28 mouse cellular contexts compared by ENCODE assay signal in the genomic region with DNA sequence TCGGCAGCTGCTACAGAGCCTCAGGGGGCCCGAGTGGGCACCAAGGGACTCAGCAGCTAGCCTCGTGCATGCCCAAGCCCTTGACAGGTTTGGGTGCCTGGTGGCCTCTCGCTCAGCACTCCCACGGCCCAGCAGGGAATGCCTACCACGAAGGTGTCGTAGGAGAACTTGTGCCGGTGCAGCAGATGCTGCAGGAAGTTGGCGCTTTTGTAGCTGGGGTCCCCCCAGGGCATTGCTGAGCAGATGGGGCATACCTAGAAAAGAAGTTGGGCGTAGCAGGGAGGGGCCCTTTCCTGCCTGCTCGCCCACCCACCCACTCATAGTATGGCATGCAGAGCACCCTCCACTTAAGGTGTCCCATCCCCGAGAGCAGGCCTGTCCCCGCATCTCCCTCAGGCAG. TPM values are rescaled to one million over a fixed set of nuclear protein-coding genes. Genes with fewer than 3 reads are reported as not detected.
DNase-seq lines count a peak whose midpoint lies in the region; TF ChIP-seq lines count a peak whose summit lies in the region.
"Had no signal": no experiment of that assay in that cellular context is flagged by ENCODE, and none has a peak within 500 bp of the region (broad histone marks: within the 10 kb centered on the region; RNA-seq: fewer than 3 reads in every experiment).

No protein-coding gene starts in this region.

- WGBS in lung, adult 2 months, result 83% methylated on average over 13 of the region's 13 CpGs

- intact Hi-C loops in left cerebral cortex, adult 2 months (cut with DNase I), result no loop called here
- intact Hi-C loops in left cerebral cortex, postnatal 14 days (cut with DNase I), result no loop called here

- H3K27ac ChIP-seq in left cerebral cortex, adult 2 months, result peak overlapping the region; percentile 61
- H3K27ac ChIP-seq: embryonic facial prominence, embryonic 13.5 days; forebrain, embryonic 12.5 days; heart, adult 2 months; heart, embryonic 10.5 days; heart, embryonic 13.5 days; hindbrain, embryonic 14.5 days; hindbrain, postnatal 0 days had no signal

- H3K4me1 ChIP-seq in lung, adult 2 months (ENCODE audit: control insufficient read depth, insufficient read depth, low read length), result peaks cover 7% of the 10 kb centered on the region
- H3K4me1 ChIP-seq: forebrain, embryonic 12.5 days had no signal

- TF ChIP-seq CTCF in left cerebral cortex, adult 2 months (IDR thresholded peaks at IDR 0.05), result no peak
- TF ChIP-seq CTCF in lung, adult 2 months (IDR thresholded peaks at IDR 0.05; ENCODE audit: insufficient read depth, low read length), result no peak

- H3K4me3 ChIP-seq in left cerebral cortex, adult 2 months, result no peak overlapping the region
- H3K4me3 ChIP-seq in lung, adult 2 months (replicated peaks; ENCODE audit: extremely low read depth, low read depth, low read length), result no peak overlapping the region
- H3K4me3 ChIP-seq: embryonic facial prominence, embryonic 13.5 days; erythroblast, embryonic 14.5 days; forebrain, embryonic 12.5 days; heart, adult 2 months; heart, embryonic 10.5 days; heart, embryonic 13.5 days had no signal

- no peak for TF ChIP-seq POLR2A in lung, adult 2 months (IDR thresholded peaks at IDR 0.05; ENCODE audit: borderline replicate concordance, extremely low read depth, low read depth, low read length)

- no peak for DNase-seq in left cerebral cortex, adult 2 months (ENCODE audit: extremely low spot score in 1 of 2, low spot score in 2 of 2)
- DNase-seq in left cerebral cortex, postnatal 14 days (ENCODE audit: low spot score in 2 of 2), result no peak
- DNase-seq in thymus, postnatal 0 days (ENCODE audit: low spot score), result peak; percentile 63
- peak; percentile 69 for DNase-seq in thymus, postnatal 25 days
- no peak for DNase-seq in right cerebral cortex, postnatal 4 days
- no peak for DNase-seq in lung, adult 2 months
- no peak for DNase-seq in ovary, postnatal 14 days (ENCODE audit: low spot score)
- no peak for DNase-seq in spleen, postnatal 10 days (ENCODE audit: low spot score in 2 of 2)
- DNase-seq: adrenal gland, postnatal 10 days; cerebellum, adult 18-20 months; cerebellum, adult 9-11 months; cerebellum, postnatal 25 days; gastrocnemius, postnatal 10 days; gastrocnemius, postnatal 36 days; heart, adult 2 months; heart, postnatal 14 days; heart, postnatal 4 days had no signal

RNA-seq across cellular contexts. Expression of a gene that starts 7.3 kb away (rescaled TPM):
- 1 to 10 TPM; 1.0 to 1.6 TPM for total RNA-seq in left cerebral cortex, adult 2 months (2021)
- total RNA-seq in left cerebral cortex, postnatal 14 days (2021), result not detected
- polyA plus RNA-seq in thymus, postnatal 0 days (2015; fragmentation: Nextera tagmentation; extraction: Ambion mirVana), result 37.5 TPM in 2 replicates
- 1.4 and 1.5 TPM in 2 replicates for polyA plus RNA-seq in lung, adult 2 months (2012; rRNA removed)
- total RNA-seq: common myeloid progenitor, adult 5-6 weeks; granulocyte monocyte progenitor cell, adult 5-6 weeks; hindbrain, postnatal 0 days had no signal
- polyA plus RNA-seq: erythroblast, embryonic 14.5 days; forebrain, embryonic 12.5 days; forebrain, embryonic 16.5 days; hindbrain, embryonic 11.5 days; hindbrain, embryonic 14.5 days; hindbrain, postnatal 0 days had no signal

RNA-seq across cellular contexts. Expression of a gene that starts 8.0 kb away (rescaled TPM):
- total RNA-seq in left cerebral cortex, adult 2 months (2021), result 10 to 100 TPM; 37.6 to 37.9 TPM
- total RNA-seq in left cerebral cortex, postnatal 14 days (2021), result 10 to 100 TPM; 22.4 to 23.2 TPM
- polyA plus RNA-seq in thymus, postnatal 0 days (2015; fragmentation: Nextera tagmentation; extraction: Ambion mirVana), result 98.0 and 108 TPM in 2 replicates
- 83.8 and 93.2 TPM in 2 replicates for polyA plus RNA-seq in lung, adult 2 months (2012; rRNA removed)

RNA-seq across cellular contexts. Expression of a gene that starts 8.1 kb away (rescaled TPM):
- 10 to 100 TPM; 27.0 TPM for total RNA-seq in left cerebral cortex, adult 2 months (2021)
- 10 to 100 TPM; 23.9 to 30.9 TPM for total RNA-seq in left cerebral cortex, postnatal 14 days (2021)
- polyA plus RNA-seq in thymus, postnatal 0 days (2015; fragmentation: Nextera tagmentation; extraction: Ambion mirVana), result 72.9 and 75.3 TPM in 2 replicates
- polyA plus RNA-seq in lung, adult 2 months (2012; rRNA removed), result 28.6 and 30.6 TPM in 2 replicates

RNA-seq across cellular contexts. Expression of a gene that starts 24.6 kb away (rescaled TPM):
- total RNA-seq in left cerebral cortex, adult 2 months (2021), result 10 to 100 TPM; 20.8 to 25.3 TPM
- total RNA-seq in left cerebral cortex, postnatal 14 days (2021), result 10 to 100 TPM; 32.7 to 34.4 TPM
- 17.4 and 19.5 TPM in 2 replicates for polyA plus RNA-seq in thymus, postnatal 0 days (2015; fragmentation: Nextera tagmentation; extraction: Ambion mirVana)
- polyA plus RNA-seq in lung, adult 2 months (2012; rRNA removed), result 27.4 and 31.9 TPM in 2 replicates

RNA-seq across cellular contexts. Expression of a gene that starts 35.1 kb away (rescaled TPM):
- total RNA-seq in left cerebral cortex, adult 2 months (2021), result 1 to 10 TPM; 6.6 to 7.1 TPM
- 1 to 10 TPM; 8.6 to 9.9 TPM for total RNA-seq in left cerebral cortex, postnatal 14 days (2021)
- 540 and 564 TPM in 2 replicates for polyA plus RNA-seq in thymus, postnatal 0 days (2015; fragmentation: Nextera tagmentation; extraction: Ambion mirVana)
- 294 and 407 TPM in 2 replicates for polyA plus RNA-seq in lung, adult 2 months (2012; rRNA removed)

Comparison
In these comparisons a context has a peak if more than half of its experiments do, and no peak if none do; other contexts are left out.
1. DNase-seq: peak in thymus, postnatal 0 days (single experiment) and thymus, postnatal 25 days (single experiment); none in left cerebral cortex, adult 2 months (0 of 2), left cerebral cortex, postnatal 14 days (0 of 2), right cerebral cortex, postnatal 4 days (single experiment), lung, adult 2 months (single experiment), ovary, postnatal 14 days (single experiment) and spleen, postnatal 10 days (0 of 2).